Mouse (Mus musculus): ENCODE results near the gene Tuba1c.

DNA sequence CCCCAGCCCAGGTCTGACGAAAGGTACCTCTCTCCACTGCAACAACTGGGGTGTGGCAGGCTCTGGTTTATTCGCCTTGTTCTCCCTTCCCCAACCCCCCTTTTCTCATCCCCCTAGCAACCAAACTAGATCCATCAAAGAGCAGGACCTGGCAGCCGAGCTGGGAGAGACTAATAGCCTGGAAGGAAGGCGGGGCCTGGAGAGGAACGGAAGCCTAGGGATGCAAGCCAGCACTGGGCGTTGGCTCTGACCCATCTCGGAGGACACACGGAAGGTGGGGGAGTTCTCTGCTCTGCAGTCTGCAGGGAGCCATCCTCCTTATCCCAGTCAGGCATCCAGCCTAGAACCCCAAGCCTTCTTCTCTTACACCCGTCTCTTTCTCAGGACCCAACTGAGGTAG lies 23.7 kb downstream of the Tuba1c start:
- TF ChIP-seq MAX (IDR thresholded peaks at IDR 0.05), result no peak
- no peak for TF ChIP-seq CTCF (IDR thresholded peaks at IDR 0.05; ENCODE audit: control insufficient read depth, insufficient read depth, insufficient read length)
- TF ChIP-seq MYOG (IDR thresholded peaks at IDR 0.05; ENCODE audit: control insufficient read depth, extremely low read depth, insufficient read length), result no peak
- no peak for TF ChIP-seq MYOD1 (IDR thresholded peaks at IDR 0.05; ENCODE audit: control insufficient read depth, insufficient read length, low read depth)

Data from C2C12 (cell line).